Mouse (Mus musculus) frontal cortex, postnatal 25 days (tissue): ENCODE results near the gene Psd4.

Experiments used
- DNase-seq, 2 experiments: peaks; one replicate each; pipeline ENCODE4 v3.0.0; 2022; ENCODE audit warnings: low spot score in 2 of 2

The Psd4 gene

GRCm38 (mm10) chr2:24367030-24367894, at the start of gene Psd4:
TSS of gene Psd4 (plus strand) at chr2:24367580.
- DNase-seq: no peak

GRCm38 (mm10) chr2:24317919-24318598, 49.3 kb upstream of the Psd4 start:
- no peak for DNase-seq

GRCm38 (mm10) chr2:24335333-24335732, 32.0 kb upstream of the Psd4 start:
- no peak for DNase-seq

- no peak for DNase-seq
Measured at GRCm38 (mm10) chr2:24336545-24336944, 30.8 kb upstream of the Psd4 start, which contains the start of gene Il1rn. TSS of gene Il1rn (plus strand) at chr2:24336853.

GRCm38 (mm10) chr2:24341395-24341885, 25.9 kb upstream of the Psd4 start:
- no peak for DNase-seq

GRCm38 (mm10) chr2:24344619-24345018, 22.8 kb upstream of the Psd4 start:
- DNase-seq: no peak

GRCm38 (mm10) chr2:24345056-24345455, 22.3 kb upstream of the Psd4 start:
- DNase-seq: no peak

GRCm38 (mm10) chr2:24347926-24348325, 19.5 kb upstream of the Psd4 start:
- DNase-seq: no peak

- DNase-seq: no peak
Measured at GRCm38 (mm10) chr2:24351159-24351558, 16.2 kb upstream of the Psd4 start.

- no peak for DNase-seq
Measured at GRCm38 (mm10) chr2:24353042-24353441, 14.3 kb upstream of the Psd4 start.

- peak in 1 of 2 experiments; percentile 6 for DNase-seq
Measured at GRCm38 (mm10) chr2:24357642-24358041, 9.7 kb upstream of the Psd4 start.

GRCm38 (mm10) chr2:24359347-24359746, 8.0 kb upstream of the Psd4 start:
- DNase-seq: no peak

- DNase-seq: no peak
Measured at GRCm38 (mm10) chr2:24363818-24364217, 3.6 kb upstream of the Psd4 start.

GRCm38 (mm10) chr2:24366214-24366975, 985 bp upstream of the Psd4 start:
- no peak for DNase-seq

- no peak for DNase-seq
Measured at GRCm38 (mm10) chr2:24367895-24368261, 498 bp downstream of the Psd4 start.

- no peak for DNase-seq
Measured at GRCm38 (mm10) chr2:24378747-24379450, 11.5 kb downstream of the Psd4 start.

GRCm38 (mm10) chr2:24382456-24383230, 15.3 kb downstream of the Psd4 start:
- no peak for DNase-seq

GRCm38 (mm10) chr2:24383636-24384035, 16.3 kb downstream of the Psd4 start:
- no peak for DNase-seq

- no peak for DNase-seq
Measured at GRCm38 (mm10) chr2:24384393-24384792, 17.0 kb downstream of the Psd4 start.

GRCm38 (mm10) chr2:24385111-24385961, 18.0 kb downstream of the Psd4 start:
- DNase-seq: no peak
